Mouse (Mus musculus) embryo, embryonic 11 days (tissue): Measurements from ENCODE around the gene Mxi1.

Source experiments
- DNase-seq: peaks from one replicate; pipeline ENCODE4 v3.0.0-alpha.2; 2015

The Mxi1 gene

GRCm38 (mm10) chr19:53325578-53326295, 15.4 kb downstream of the Mxi1 start:
- DNase-seq, result peak; percentile 81

GRCm38 (mm10) chr19:53328116-53328515, 17.8 kb downstream of the Mxi1 start:
- DNase-seq, result no peak

GRCm38 (mm10) chr19:53329221-53329991, 19.1 kb downstream of the Mxi1 start:
- DNase-seq, result peak; percentile 94

- DNase-seq, result peak; percentile 87
Observed at GRCm38 (mm10) chr19:53329992-53330381, 19.7 kb downstream of the Mxi1 start.

GRCm38 (mm10) chr19:53331882-53332500, 21.7 kb downstream of the Mxi1 start:
- no peak for DNase-seq

- no peak for DNase-seq
Observed at GRCm38 (mm10) chr19:53333730-53334129, 23.4 kb downstream of the Mxi1 start.

- no peak for DNase-seq
Observed at GRCm38 (mm10) chr19:53335241-53335640, 24.9 kb downstream of the Mxi1 start.

- DNase-seq, result no peak
Observed at GRCm38 (mm10) chr19:53340423-53340822, 30.1 kb downstream of the Mxi1 start.

GRCm38 (mm10) chr19:53343174-53343881, 33.0 kb downstream of the Mxi1 start:
- DNase-seq, result no peak

- no peak for DNase-seq
Observed at GRCm38 (mm10) chr19:53344062-53344461, 33.7 kb downstream of the Mxi1 start.

- DNase-seq, result no peak
Observed at GRCm38 (mm10) chr19:53345766-53346165, 35.4 kb downstream of the Mxi1 start.

GRCm38 (mm10) chr19:53353864-53354263, 43.5 kb downstream of the Mxi1 start:
- DNase-seq, result no peak

GRCm38 (mm10) chr19:53354271-53355000, 44.1 kb downstream of the Mxi1 start:
- DNase-seq, result no peak

GRCm38 (mm10) chr19:53355065-53355464, 44.7 kb downstream of the Mxi1 start:
- no peak for DNase-seq

GRCm38 (mm10) chr19:53359160-53360033, 49.1 kb downstream of the Mxi1 start:
- DNase-seq, result no peak

GRCm38 (mm10) chr19:53360265-53360958, 50.1 kb downstream of the Mxi1 start:
- DNase-seq, result no peak

GRCm38 (mm10) chr19:53362967-53363366, 52.6 kb downstream of the Mxi1 start:
- no peak for DNase-seq

GRCm38 (mm10) chr19:53364551-53364950, 54.2 kb downstream of the Mxi1 start:
- DNase-seq, result no peak

- peak; percentile 68 for DNase-seq
Observed at GRCm38 (mm10) chr19:53364963-53365362, 54.6 kb downstream of the Mxi1 start.

- no peak for DNase-seq
Observed at GRCm38 (mm10) chr19:53366057-53366775, 55.9 kb downstream of the Mxi1 start.
